Mouse (Mus musculus): ENCODE measurements at regions not wholly inside any gene's neighbourhood (a gene's known extent, or its start where the extent isn't known, plus 50 kb on each side); places are given as distances from the start of the nearest gene placed in this dataset.

GRCm38 (mm10) chr10:111767011-111767720, 205.3 kb upstream of the Krr1 start:
- Histone ChIP-seq H3K4me1 (no peaks in the 10 kb centered on the region), H3K27ac (no peak overlapping the region), H3K9me3 (no peaks in the 10 kb centered on the region), H3K4me3 (no peak overlapping the region), H3K4me2 (replicated peaks) (no peak overlapping the region), H3K27me3 (no peaks in the 10 kb centered on the region), H3K36me3 (no peaks in the 10 kb centered on the region), H3K9ac (no peak overlapping the region)
- ATAC-seq (ENCODE audit: low FRiP score, low read depth): no peak
- 78% methylated on average over 7 of the region's 7 CpGs for WGBS

- H3K36me3 ChIP-seq: no peaks in the 10 kb centered on the region
- H3K27me3 ChIP-seq: no peaks in the 10 kb centered on the region
- WGBS: 90% methylated on average over 14 of the region's 14 CpGs
- no peak overlapping the region for H3K27ac ChIP-seq
- H3K4me2 ChIP-seq (replicated peaks): no peak overlapping the region
- no peak overlapping the region for H3K9ac ChIP-seq
- H3K4me1 ChIP-seq: no peaks in the 10 kb centered on the region
- H3K4me3 ChIP-seq: no peak overlapping the region
- H3K9me3 ChIP-seq: no peaks in the 10 kb centered on the region
- no peak for ATAC-seq (ENCODE audit: low FRiP score, low read depth)
Observed at GRCm38 (mm10) chr10:111767813-111768455, 204.5 kb upstream of the Krr1 start.

GRCm38 (mm10) chr10:111769486-111770002, 202.9 kb upstream of the Krr1 start:
- 77% methylated on average over 9 of the region's 9 CpGs for WGBS
- Histone ChIP-seq H3K4me1 (no peaks in the 10 kb centered on the region), H3K4me2 (replicated peaks) (no peak overlapping the region), H3K36me3 (no peaks in the 10 kb centered on the region), H3K9ac (no peak overlapping the region), H3K27me3 (no peaks in the 10 kb centered on the region), H3K27ac (no peak overlapping the region), H3K4me3 (no peak overlapping the region), H3K9me3 (no peaks in the 10 kb centered on the region)
- no peak for ATAC-seq (ENCODE audit: low FRiP score, low read depth)

GRCm38 (mm10) chr10:111770027-111770426, 202.4 kb upstream of the Krr1 start:
- Histone ChIP-seq H3K9ac (no peak overlapping the region), H3K27me3 (no peaks in the 10 kb centered on the region), H3K4me2 (replicated peaks) (no peak overlapping the region), H3K4me3 (no peak overlapping the region), H3K9me3 (no peaks in the 10 kb centered on the region), H3K36me3 (no peaks in the 10 kb centered on the region), H3K4me1 (no peaks in the 10 kb centered on the region), H3K27ac (no peak overlapping the region)
- WGBS: 62% methylated on average over 2 of the region's 2 CpGs
- no peak for ATAC-seq (ENCODE audit: low FRiP score, low read depth)

- no peak for ATAC-seq (ENCODE audit: low FRiP score, low read depth)
- no peaks in the 10 kb centered on the region for H3K27me3 ChIP-seq
- no peaks in the 10 kb centered on the region for H3K9me3 ChIP-seq
- H3K4me2 ChIP-seq (replicated peaks): no peak overlapping the region
- no peak overlapping the region for H3K4me3 ChIP-seq
- no peak overlapping the region for H3K9ac ChIP-seq
- H3K36me3 ChIP-seq: no peaks in the 10 kb centered on the region
- no peak overlapping the region for H3K27ac ChIP-seq
- 85% methylated on average over 4 of the region's 4 CpGs for WGBS
- H3K4me1 ChIP-seq: no peaks in the 10 kb centered on the region
Observed at GRCm38 (mm10) chr10:111771010-111771409, 201.5 kb upstream of the Krr1 start.

- H3K27ac ChIP-seq: no peak overlapping the region
- no peaks in the 10 kb centered on the region for H3K9me3 ChIP-seq
- no peak overlapping the region for H3K4me3 ChIP-seq
- no peak for ATAC-seq (ENCODE audit: low FRiP score, low read depth)
- H3K27me3 ChIP-seq: no peaks in the 10 kb centered on the region
- no peaks in the 10 kb centered on the region for H3K36me3 ChIP-seq
- no peak overlapping the region for H3K4me2 ChIP-seq (replicated peaks)
- H3K4me1 ChIP-seq: no peaks in the 10 kb centered on the region
- no peak overlapping the region for H3K9ac ChIP-seq
Observed at GRCm38 (mm10) chr10:111777559-111777958, 194.9 kb upstream of the Krr1 start.

- 79% methylated on average over 5 of the region's 5 CpGs for WGBS
- Histone ChIP-seq H3K4me2 (replicated peaks) (no peak overlapping the region), H3K36me3 (no peaks in the 10 kb centered on the region), H3K27me3 (no peaks in the 10 kb centered on the region), H3K9me3 (no peaks in the 10 kb centered on the region), H3K27ac (no peak overlapping the region), H3K9ac (no peak overlapping the region), H3K4me1 (peaks cover 3% of the 10 kb centered on the region; the same call in 1 of the 2 replicates), H3K4me3 (no peak overlapping the region)
- ATAC-seq (ENCODE audit: low FRiP score, low read depth): no peak
Observed at GRCm38 (mm10) chr10:111778111-111778510, 194.4 kb upstream of the Krr1 start.

- Histone ChIP-seq H3K4me3 (no peak overlapping the region), H3K4me2 (replicated peaks) (no peak overlapping the region), H3K9me3 (no peaks in the 10 kb centered on the region), H3K27ac (no peak overlapping the region), H3K4me1 (peaks cover 16% of the 10 kb centered on the region), H3K36me3 (no peaks in the 10 kb centered on the region), H3K27me3 (no peaks in the 10 kb centered on the region), H3K9ac (no peak overlapping the region)
- WGBS: 89% methylated on average over 7 of the region's 7 CpGs
- ATAC-seq (ENCODE audit: low FRiP score, low read depth): no peak
Observed at GRCm38 (mm10) chr10:111779956-111780355, 192.5 kb upstream of the Krr1 start.

- H3K9me3 ChIP-seq: no peaks in the 10 kb centered on the region
- ATAC-seq (ENCODE audit: low FRiP score, low read depth): no peak
- 81% methylated on average over 22 of the region's 22 CpGs for WGBS
Observed at GRCm38 (mm10) chr10:111782195-111782810, 190.2 kb upstream of the Krr1 start.

GRCm38 (mm10) chr10:111783496-111783895, 189.0 kb upstream of the Krr1 start:
- 0 out of 2 replicates have a peak, but pooled peaks have one; percentile 31 for ATAC-seq (ENCODE audit: low FRiP score, low read depth)
- Histone ChIP-seq H3K9ac (no peak overlapping the region), H3K27ac (no peak overlapping the region), H3K4me2 (replicated peaks) (no peak overlapping the region), H3K27me3 (no peaks in the 10 kb centered on the region), H3K36me3 (no peaks in the 10 kb centered on the region), H3K4me1 (peaks cover 33% of the 10 kb centered on the region), H3K9me3 (no peaks in the 10 kb centered on the region), H3K4me3 (no peak overlapping the region)
- WGBS: 59% methylated on average over 3 of the region's 3 CpGs

More at GRCm38 (mm10) chr10:111782195-111782810, 190.2 kb upstream of the Krr1 start:
- Histone ChIP-seq H3K27ac (no peak overlapping the region), H3K4me1 (peaks cover 21% of the 10 kb centered on the region), H3K27me3 (no peaks in the 10 kb centered on the region), H3K9ac (no peak overlapping the region), H3K4me3 (no peak overlapping the region), H3K36me3 (no peaks in the 10 kb centered on the region), H3K4me2 (replicated peaks) (no peak overlapping the region)

GRCm38 (mm10) chr10:111784065-111784853, 188.2 kb upstream of the Krr1 start:
- Histone ChIP-seq H3K27me3 (no peaks in the 10 kb centered on the region), H3K9ac (no peak overlapping the region), H3K4me1 (peaks cover 40% of the 10 kb centered on the region), H3K4me2 (replicated peaks) (peak overlapping the region; percentile 23; the same call in 1 of the 2 replicates), H3K9me3 (no peaks in the 10 kb centered on the region), H3K4me3 (no peak overlapping the region), H3K36me3 (no peaks in the 10 kb centered on the region), H3K27ac (no peak overlapping the region; the same call in 1 of the 2 replicates)
- peak; percentile 39; the same call in 1 of the 2 replicates for ATAC-seq (ENCODE audit: low FRiP score, low read depth)
- 39% methylated on average over 12 of the region's 12 CpGs for WGBS

Measured in limb, embryonic 13.5 days (tissue).